Mouse (Mus musculus) thymus, postnatal 4 days (tissue): ENCODE results near the gene Gm7075.
"Not testable (repeated sequence)": the region's sequence is repeated elsewhere in the genome, so short reads cannot be mapped to it uniquely, and the experiment has no call there.

Source experiments
- DNase-seq: peaks from one replicate; pipeline ENCODE4 v3.0.0; 2021

Gm7075 gene

DNA sequence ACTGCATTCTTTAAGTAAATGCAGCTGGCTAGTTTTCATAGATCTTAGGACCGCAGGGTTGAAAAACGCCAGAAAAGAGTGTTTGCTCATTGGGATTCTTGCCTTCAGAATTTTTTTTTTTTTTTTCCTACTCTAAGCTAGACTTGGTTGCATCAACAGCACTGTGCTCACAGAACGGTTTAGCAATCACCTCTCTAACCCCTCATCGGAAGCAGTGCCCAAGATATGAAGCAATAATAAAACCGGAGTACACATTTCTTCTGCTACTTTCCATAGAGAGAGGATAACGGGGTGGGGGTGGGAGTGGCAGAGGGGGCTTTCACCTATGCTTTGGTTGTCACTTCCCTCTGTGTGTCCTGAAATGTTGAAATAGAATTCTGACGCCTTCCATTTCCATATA, 5.7 kb downstream of the Gm7075 start:
- DNase-seq: no peak

DNA sequence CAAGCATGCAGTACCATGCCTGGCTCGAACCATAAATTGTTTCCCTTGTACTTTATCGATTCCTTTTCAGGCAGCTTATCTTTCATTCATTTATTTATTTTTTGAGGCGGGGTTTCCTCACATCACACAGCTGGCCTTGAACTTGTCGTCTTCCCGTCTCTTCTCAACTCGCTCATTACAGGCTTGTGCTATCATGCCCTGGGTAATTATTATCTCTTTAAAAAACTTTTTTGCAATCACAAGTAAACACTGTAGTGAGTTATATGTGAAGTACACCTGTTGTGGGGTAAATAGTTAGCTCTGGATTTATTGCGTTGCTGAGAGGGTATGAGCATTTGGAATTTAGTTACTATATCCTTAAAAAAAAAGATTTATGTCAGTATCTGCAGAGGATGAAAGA, 6.3 kb downstream of the Gm7075 start:
- no peak for DNase-seq

DNA sequence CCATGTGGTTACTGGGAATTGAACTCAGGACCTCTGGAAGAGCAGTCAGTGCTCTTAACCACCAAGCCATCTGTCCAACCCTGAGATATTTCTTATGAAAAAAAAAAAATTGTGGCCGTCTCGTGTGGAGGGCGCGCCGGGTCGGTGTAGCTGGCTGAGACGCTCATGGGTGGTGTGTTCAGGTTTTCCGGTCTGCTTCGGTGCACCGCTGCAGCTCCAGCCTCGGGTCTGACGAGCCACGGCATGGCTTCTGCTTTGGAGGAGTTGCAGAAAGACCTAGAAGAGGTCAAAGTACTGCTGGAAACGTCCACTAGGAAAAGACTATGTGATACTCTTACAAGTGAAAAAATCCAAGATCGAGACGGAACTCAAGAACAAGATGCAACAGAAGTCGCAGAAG, 8.8 kb downstream of the Gm7075 start:
- no peak for DNase-seq

DNA sequence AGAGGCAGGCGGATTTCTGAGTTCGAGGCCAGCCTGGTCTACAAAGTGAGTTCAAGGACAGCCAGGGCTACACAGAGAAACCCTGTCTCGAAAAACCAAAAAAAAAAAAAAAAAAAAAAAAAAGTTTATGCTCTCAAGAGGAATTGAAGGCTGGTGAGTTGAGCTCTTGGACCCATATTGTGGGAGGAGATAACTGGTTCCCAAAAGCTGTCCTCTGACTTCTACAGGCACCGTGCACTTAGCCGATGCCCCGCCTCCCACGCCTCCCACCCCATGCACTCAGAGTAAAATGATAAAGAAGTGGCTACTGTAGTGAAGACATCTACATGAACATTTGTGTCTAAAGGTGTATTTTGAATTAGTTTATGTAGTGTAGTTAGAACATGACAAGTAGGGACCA, 9.9 kb downstream of the Gm7075 start:
- not testable (repeated sequence) for DNase-seq

DNA sequence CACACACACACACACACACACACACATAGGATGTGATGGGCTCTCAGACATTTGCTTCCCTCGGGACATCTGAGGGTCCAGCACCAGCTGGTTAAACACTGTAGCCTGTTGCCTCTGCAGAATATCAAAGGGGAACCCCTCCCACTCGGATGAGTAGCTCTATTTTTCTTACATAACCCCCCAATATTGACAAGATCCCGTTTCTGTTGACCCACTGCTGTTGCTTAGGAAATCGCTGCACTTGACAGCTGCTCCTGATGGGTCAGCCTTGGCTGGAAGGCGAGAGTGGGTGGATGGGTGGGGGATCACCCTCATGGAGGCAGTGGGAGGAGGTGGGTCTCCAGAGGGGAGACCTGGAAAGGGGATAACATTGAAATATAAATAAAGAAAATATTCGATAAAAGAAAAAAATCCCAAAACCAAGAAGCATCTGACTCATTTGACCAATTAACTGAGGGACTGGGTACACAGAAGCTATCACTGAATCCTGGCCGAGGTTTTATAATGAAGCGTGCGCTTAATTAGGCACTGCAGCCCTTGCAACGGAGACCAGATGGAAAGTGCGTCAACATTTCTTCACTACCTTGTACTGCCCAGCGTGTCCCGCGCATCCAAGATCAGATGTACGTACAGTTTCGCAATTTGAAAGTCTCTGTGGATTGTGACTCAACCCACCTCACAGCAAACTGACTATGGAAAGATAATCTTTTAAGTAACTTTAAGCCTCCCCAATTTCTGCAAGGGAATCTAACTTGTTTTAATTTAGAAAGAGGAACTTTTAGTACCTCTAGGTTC, 11.2 kb downstream of the Gm7075 start:
- DNase-seq: no peak

DNA sequence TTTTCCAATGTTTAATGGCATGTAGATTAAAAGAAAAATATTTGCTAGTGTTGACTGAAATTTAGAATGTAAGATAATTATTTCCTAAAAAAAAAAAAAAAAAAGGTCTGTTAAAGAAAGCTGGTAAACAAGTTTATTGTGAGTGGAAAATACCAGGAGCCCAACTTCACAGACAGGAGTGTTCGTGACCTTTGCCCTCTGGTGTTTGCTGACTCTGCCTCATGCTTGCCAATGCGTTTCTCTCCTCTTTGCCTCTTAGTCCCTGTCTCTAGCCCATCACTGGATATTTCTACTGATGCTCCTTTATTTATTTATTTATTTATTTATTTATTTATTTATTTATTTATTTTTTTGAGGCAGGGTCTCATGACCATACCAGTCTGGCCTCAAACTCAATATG, 18.0 kb downstream of the Gm7075 start:
- no peak for DNase-seq

DNA sequence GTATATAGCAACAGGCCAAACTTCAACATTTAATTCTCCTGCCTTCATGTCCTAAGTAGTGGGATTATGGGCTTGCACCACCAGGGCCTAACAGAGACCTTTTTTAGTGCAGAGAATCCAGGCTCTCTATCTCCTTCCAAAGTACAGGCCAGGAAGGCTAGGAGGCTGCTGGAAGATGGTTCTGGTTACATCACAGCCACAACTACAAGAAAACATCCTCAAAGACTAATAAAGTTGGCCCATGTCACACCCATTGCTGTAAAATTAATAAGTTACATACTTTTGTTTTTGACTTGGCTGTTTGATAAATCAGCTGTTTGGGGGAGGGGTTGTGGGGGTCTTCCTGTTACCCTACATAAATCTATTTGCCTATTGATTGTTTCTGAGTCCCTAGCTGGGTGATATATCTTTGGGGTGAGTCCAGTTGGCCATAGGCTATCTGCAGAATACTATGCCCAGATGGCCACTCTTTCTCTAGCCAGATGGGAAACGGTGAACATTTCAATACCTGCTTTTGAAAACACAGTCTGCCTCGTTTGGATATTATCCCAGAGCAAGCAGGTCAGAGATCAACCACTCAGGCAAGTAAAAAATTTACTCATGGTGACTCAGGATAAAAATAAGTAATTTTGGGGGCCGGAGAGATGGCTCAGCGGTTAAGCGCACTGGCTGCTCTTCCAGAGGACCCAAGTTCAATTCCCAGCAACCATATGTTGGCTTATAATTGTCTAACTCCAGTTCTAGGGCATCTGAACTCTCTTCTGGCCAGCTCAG, 18.7 kb downstream of the Gm7075 start:
- DNase-seq: no peak

DNA sequence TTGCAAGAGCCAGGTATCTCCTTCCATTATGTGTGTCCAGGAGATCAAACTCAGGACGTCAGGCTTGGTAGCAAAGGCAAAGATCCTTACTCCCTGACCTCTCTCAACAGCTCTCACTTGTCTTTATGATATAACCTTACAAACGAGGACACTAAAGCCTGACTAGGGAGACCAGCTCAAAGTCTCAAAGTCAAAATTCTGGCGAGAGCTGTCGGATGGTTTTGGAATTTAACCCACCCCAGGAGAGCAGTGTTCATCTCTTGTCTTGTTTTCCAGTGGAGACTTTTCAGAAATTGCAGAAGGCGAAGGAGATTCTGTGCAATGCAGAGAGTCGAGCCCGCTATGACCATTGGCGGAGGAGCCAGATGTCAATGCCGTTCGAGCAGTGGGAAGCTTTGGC, 24.6 kb downstream of the Gm7075 start:
- no peak for DNase-seq

DNA sequence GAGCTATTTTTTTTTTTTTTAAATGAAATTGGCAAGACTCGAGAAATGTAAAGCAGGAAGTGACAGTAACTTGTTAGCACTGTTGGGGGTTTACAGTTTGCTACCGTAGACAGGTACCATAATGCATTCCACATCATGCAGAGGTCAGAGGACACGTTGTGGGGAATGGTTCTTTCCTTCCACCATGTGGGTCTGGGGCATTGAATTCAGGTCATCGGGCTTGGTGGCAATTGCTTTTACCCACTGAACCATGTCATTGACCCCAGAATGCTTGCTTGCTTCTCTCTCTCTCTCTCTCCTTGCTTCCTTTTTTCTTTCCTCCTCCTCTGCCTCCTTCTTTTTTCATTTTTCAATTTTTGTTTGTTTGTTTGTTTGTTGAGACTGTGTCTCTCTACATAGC, 32.6 kb downstream of the Gm7075 start:
- DNase-seq: no peak

DNA sequence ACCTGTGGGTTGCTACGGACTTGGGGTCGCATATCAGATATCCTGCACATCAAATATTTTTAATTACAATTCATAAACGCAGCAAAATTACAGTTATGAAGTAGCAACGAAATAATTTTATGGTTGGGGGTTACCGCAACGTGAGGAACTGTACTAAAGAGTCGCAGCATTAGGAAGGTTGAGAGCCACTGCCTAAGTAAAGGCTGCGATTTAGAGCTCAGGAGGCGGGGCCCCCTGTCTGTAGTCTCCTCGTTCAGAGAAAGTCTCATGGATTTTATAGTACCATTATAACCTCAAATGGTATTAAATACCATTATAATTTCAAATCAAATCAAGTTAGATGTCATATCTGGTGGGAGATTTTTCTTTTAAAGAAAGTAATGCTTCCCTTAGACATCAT, 34.6 kb downstream of the Gm7075 start:
- DNase-seq: no peak

DNA sequence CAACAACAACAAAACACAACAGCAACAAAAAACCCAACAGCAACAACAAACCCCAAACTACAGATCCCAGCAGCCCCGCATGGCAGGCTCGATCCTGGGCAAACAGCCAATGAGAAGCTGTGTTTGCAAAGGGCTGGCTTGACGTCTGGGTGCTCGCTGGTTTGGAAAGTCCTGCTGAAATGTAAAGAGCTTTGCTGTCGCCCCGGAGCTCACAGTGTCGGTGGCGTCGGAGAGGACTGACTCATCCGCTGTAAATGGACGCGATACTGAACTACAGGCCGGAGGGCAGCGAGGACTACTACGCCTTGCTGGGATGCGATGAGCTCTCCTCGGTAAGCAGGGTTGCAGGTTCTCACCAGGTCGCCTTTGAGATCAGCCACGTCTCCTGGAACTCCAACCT, 35.1 kb downstream of the Gm7075 start:
- peak; percentile 75 for DNase-seq

DNA sequence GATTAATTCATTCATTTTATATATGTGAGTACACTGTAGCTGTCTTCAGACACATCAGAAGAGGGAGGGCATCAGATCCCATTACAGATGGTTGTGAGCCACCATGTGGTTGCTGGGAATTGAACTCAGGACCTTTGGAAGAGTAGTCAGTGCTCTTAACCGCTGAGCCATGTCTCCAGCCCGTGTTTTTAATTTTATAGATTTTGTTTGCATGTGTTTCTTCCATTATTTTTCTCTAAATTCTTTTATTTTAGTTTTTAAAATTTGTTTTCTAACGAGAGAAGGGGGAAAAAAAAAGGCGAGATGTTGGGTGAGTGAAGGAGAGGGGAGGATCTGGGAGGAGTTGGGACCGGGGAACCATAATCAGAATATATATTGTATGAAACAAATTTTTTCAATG, 35.7 kb downstream of the Gm7075 start:
- DNase-seq: not testable (repeated sequence)

DNA sequence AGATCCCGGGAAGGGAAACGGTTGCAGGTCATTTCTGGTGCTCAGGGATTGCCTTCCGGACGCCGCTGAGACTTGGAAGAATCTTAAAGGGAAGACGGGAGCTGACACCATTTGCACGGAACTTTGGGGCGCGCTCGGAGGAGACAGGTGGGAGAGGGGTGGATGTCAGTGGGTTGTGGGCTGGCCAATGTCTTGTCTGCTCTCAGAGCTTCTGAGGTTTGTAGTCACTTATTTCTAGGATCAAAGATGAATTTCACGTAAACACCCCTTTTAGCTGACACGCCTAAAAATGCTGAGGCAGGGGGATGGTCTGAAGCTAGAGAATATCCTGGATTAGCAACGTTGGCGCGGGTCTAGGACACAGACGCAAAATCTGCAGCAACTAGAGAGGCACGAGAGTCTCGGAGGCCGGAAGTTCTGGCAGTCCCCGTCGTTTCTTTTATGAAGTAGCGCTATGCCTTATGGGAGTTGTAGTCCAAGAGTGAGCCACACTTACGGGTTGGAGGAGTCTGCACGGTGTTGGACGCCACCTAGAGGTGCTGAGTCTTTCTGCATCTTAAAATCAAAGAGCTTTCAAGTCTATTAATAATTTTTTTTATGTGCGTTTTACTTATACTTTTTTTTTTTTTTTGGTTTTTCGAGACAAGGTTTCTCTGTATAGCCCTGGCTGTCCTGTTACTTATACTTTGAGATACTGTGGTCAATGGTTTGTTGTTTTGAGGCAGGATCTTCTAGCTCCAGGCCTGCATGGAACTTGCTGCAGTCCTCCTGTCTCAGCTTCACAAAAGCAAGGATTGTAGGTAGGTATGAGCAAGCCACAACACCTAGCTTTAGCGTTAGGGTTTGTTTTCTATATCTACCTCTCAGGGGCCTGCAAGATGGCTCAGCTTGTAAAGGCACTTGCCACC, 39.0 kb downstream of the Gm7075 start, which contains the start of gene Dnajc12:
Gene Dnajc12 (plus strand): TSS at position 72 of the 908 bp plus-strand sequence.
- DNase-seq: peak; percentile 77

DNA sequence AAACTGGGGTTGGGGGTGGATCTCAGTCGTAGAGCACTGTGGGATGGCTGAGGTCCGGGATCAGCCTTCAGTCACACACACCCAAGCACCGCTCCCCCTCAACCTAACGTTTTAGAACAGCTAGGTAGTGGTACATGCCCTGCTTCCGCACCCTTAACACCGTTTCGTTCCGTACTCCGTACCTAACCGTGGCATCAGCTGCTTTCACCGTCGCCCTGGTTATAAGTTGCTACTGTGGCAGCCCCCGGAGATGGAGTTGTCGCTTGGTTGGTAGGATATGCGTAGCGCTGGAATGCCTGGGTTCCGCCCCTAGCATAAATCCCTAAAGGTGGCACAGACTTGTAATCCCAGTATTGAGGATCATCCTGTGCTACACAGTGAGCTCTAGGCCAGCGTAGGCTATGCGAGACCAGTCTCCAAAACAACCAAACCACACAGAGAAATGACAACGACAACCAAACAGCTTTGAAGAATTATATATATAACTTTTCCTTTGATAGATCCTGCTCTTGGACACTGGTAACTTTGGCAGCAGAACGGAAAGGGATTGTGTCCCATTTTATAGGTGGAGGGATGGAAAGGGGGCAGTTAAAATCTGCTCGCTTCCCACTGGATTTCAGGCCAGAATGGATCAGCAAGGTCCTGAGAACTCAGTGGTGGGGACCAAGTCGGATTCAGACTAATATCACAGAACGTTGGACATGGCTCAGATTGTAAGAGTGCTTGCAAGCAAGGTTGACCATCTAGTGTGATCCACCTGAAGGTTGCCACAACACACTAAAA, 39.9 kb downstream of the Gm7075 start, which contains the start of gene Sirt1:
Gene Sirt1 (minus strand): TSS at position 207 of the 783 bp plus-strand sequence.
- DNase-seq: peak; percentile 50

DNA sequence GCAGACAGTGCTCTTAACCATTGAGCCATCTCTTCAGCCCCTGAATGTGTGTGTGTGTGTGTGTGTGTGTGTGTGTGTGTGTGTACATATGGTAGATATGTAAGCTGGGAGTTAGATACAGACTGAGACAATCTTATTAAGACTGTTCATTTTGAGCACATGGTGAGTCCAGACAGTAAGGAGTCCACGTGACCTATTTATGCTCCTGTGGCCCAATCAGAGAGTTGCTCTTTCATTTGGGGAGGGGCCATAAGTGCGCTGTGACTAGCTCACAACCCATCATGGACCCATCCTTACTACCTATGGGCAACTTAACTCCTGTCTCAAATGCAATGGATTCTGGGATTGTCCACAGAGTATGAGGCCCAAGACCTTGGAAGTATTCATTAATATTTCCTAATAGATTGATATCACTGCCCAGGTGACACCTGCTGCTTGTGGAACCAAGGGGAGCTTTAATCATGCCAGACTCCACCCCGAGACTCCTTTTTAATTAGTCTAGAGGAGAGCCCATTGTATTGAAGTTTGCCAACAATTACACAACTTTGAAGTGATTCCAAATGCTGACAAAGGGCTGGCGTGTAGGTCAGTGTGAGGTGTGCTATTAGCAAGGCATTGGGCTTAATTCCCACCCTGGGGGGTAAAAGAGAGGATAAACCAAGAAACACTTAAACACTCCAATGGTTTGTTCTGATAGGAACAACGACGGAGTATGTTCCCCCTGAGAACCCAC, 42.5 kb downstream of the Gm7075 start:
- no peak for DNase-seq

DNA sequence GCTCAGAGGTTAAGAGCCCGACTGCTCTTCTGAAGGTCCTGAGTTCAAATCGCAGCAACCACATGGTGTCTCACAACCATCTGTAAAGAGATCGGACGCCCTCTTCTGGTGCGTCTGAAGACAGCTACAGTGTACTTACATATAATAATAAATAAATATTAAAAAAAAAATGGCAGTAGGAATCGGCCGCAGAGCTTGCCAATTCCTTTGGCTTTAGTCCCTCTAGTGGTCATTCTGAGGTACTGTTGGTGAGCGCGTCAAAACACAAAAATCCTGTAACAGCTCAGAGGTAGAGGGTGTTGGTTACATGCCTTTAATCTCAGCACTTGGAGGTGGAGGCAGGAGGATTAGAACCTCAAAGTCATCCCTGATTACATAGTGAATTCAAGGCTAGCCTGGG, 44.1 kb downstream of the Gm7075 start:
- DNase-seq: peak; percentile 64

DNA sequence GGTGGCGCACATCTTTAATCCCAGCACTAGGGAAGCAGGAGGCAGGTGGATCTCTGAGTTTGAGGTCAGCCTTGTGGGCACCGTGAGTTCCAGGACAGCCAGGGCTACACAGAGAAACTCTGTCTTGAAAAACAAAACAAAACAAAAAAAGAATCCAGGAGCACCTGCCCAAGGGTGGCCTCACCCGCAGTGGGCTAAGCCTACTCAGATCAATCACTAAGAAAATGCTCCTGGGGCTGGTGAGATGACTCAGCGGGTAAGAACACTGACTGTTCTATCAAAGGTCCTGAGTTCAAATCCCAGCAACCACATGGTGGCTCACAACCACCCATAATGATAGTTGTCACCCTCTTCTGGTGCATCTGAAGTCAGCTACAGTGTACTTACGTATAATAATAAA, 45.3 kb downstream of the Gm7075 start:
- DNase-seq: no peak
